ENCODE assay signal across 8 mouse cellular contexts in genomic region chr2:144009551-144010281, GRCm38 (mm10). TPM values are rescaled to one million over a fixed set of nuclear protein-coding genes. Genes with fewer than 3 reads are reported as not detected.
DNase-seq lines count a peak whose midpoint lies in the region; ATAC-seq lines count a peak whose summit lies in the region.

No protein-coding gene starts in this region.

- H3K4me3 ChIP-seq in heart, embryonic 11.5 days (ENCODE audit: low read depth, low read length): peak overlapping the region; percentile 94
- peak overlapping the region; percentile 98 for H3K4me3 ChIP-seq in lung, embryonic 15.5 days

- no peaks in the 10 kb centered on the region for H3K9me3 ChIP-seq in heart, embryonic 11.5 days (replicated peaks; ENCODE audit: control insufficient read depth, low read length)
- no peaks in the 10 kb centered on the region for H3K9me3 ChIP-seq in lung, embryonic 15.5 days

- WGBS in heart, embryonic 11.5 days (ENCODE audit: insufficient replicate concordance): 2% methylated on average over 30 of the region's 30 CpGs
- WGBS in lung, embryonic 15.5 days: under 1% methylated on average over 29 of the region's 30 CpGs

- ATAC-seq in heart, embryonic 11.5 days (replicated peaks; ENCODE audit: insufficient number of reproducible peaks, low FRiP score, low TSS enrichment): no peak; the same call in 1 of the 2 replicates
- ATAC-seq in lung, embryonic 15.5 days (ENCODE audit: borderline replicate concordance, extremely low read depth, low FRiP score, low TSS enrichment): no peak; the same call in 1 of the 2 replicates
- ATAC-seq in neutrophil, adult 5-6 weeks (ENCODE audit: extremely low read depth, insufficient number of reproducible peaks, low FRiP score, poor library complexity, severe bottlenecking): peak; percentile 17; the same call in 1 of the 2 replicates

- H3K27me3 ChIP-seq in heart, embryonic 11.5 days (ENCODE audit: control insufficient read depth, insufficient read depth, low read length): no peaks in the 10 kb centered on the region
- H3K27me3 ChIP-seq in lung, embryonic 15.5 days: no peaks in the 10 kb centered on the region

- peak overlapping the region; percentile 83 for H3K4me2 ChIP-seq in heart, embryonic 11.5 days
- H3K4me2 ChIP-seq in lung, embryonic 15.5 days: peak overlapping the region; percentile 69

- no peaks in the 10 kb centered on the region for H3K36me3 ChIP-seq in heart, embryonic 11.5 days (ENCODE audit: control insufficient read depth, insufficient read depth, low read length)
- H3K36me3 ChIP-seq in lung, embryonic 15.5 days: peaks cover 5% of the 10 kb centered on the region; the same call in 1 of the 2 replicates

- peak; percentile 49 for DNase-seq in CD4-positive, CD25-positive, alpha-beta regulatory T cell, adult 2 months (ENCODE audit: low read depth, low spot score)
- DNase-seq in MEL-GATA-1-ER (ENCODE audit: extremely low read depth, low read depth): peak; percentile 45
- DNase-seq in embryo, embryonic 10.5 days (ENCODE audit: low spot score): peak; percentile 42
- DNase-seq in kidney, adult 9 months: peak; percentile 80
- no peak for DNase-seq in right cerebral cortex, postnatal 14 days

- peak overlapping the region; percentile 96 for H3K27ac ChIP-seq in heart, embryonic 11.5 days (ENCODE audit: low read depth, low read length)
- H3K27ac ChIP-seq in lung, embryonic 15.5 days: peak overlapping the region; percentile 98

- H3K9ac ChIP-seq in heart, embryonic 11.5 days (ENCODE audit: low read depth, low read length): peak overlapping the region; percentile 95
- H3K9ac ChIP-seq in lung, embryonic 15.5 days: peak overlapping the region; percentile 97

- peaks cover 27% of the 10 kb centered on the region for H3K4me1 ChIP-seq in heart, embryonic 11.5 days (ENCODE audit: control insufficient read depth, insufficient read depth, low read length)
- peaks cover 58% of the 10 kb centered on the region for H3K4me1 ChIP-seq in lung, embryonic 15.5 days

RNA-seq across cellular contexts. Expression of gene Rrbp1, which starts 1.3 kb away (rescaled TPM):
- 56.4 and 64.8 TPM in 2 replicates for polyA plus RNA-seq in heart, embryonic 11.5 days (2014; fragmentation: Nextera tagmentation; extraction: Ambion mirVana)
- polyA plus RNA-seq in lung, embryonic 15.5 days (2015; fragmentation: Nextera tagmentation; extraction: Ambion mirVana): 83.1 and 86.8 TPM in 2 replicates
- total RNA-seq in neutrophil, adult 5-6 weeks (2017): 166 and 181 TPM in 2 replicates

RNA-seq across cellular contexts. Expression of gene Banf2, which starts 23.1 kb away (rescaled TPM):
- polyA plus RNA-seq in heart, embryonic 11.5 days (2014; fragmentation: Nextera tagmentation; extraction: Ambion mirVana): not detected in 2 replicates
- polyA plus RNA-seq in lung, embryonic 15.5 days (2015; fragmentation: Nextera tagmentation; extraction: Ambion mirVana): not detected in 2 replicates
- total RNA-seq in neutrophil, adult 5-6 weeks (2017): not detected in 2 replicates
